Mouse (Mus musculus) forebrain, embryonic 13.5 days (tissue): ENCODE data around the gene Tmem221. TPM values are rescaled to one million over a fixed set of nuclear protein-coding genes. Genes with fewer than 3 reads are reported as not detected.

Experiments
- ATAC-seq: fragments of 200-750 bp; cut with Nextera tagmentation; 2 replicates; pipeline ENCODE4 v1.8.0; 2017
- H3K27ac ChIP-seq: fragments of 300-500 bp; sonication (generic); 2 replicates; pipeline ENCODE4 v1.5.1; 2015; ENCODE audit warnings: inconsistent platforms, mild to moderate bottlenecking, moderate library complexity
- H3K27me3 ChIP-seq: fragments of 300-500 bp; sonication (generic); 2 replicates; pipeline ENCODE4 v1.6.1; 2015; ENCODE audit warnings: mild to moderate bottlenecking, inconsistent platforms
- H3K36me3 ChIP-seq: fragments of 300-500 bp; sonication (generic); 2 replicates; pipeline ENCODE4 v1.6.1; 2015; ENCODE audit warnings: mild to moderate bottlenecking, inconsistent platforms; ENCODE audit not compliant: poor library complexity, severe bottlenecking
- H3K4me1 ChIP-seq: fragments of 300-500 bp; sonication (generic); 2 replicates; pipeline ENCODE4 v1.6.1; 2015; ENCODE audit warnings: inconsistent platforms
- H3K4me2 ChIP-seq: fragments of 300-500 bp; sonication (generic); 2 replicates; pipeline ENCODE4 v1.6.1; 2015; ENCODE audit warnings: inconsistent platforms, mild to moderate bottlenecking, moderate library complexity
- H3K4me3 ChIP-seq: fragments of 300-500 bp; sonication (generic); 2 replicates; pipeline ENCODE4 v1.5.1; 2015; ENCODE audit warnings: mild to moderate bottlenecking, inconsistent platforms
- H3K9ac ChIP-seq: fragments of 300-500 bp; sonication (generic); 2 replicates; pipeline ENCODE4 v1.6.1; 2015; ENCODE audit warnings: mild to moderate bottlenecking, inconsistent platforms
- H3K9me3 ChIP-seq: fragments of 300-500 bp; sonication (generic); replicated peaks from 2 replicates; pipeline ENCODE4 v1.6.1; 2016; ENCODE audit warnings: inconsistent platforms
- WGBS: fragments of 180-500 bp; shearing (Covaris S2); methylation state at CpG from one replicate; pipeline ENCODE4 v1.1.7; 2015; 5-methylcytosine and 5-hydroxymethylcytosine counted together
- polyA plus RNA-seq: library from polyadenylated mRNA; unstranded; fragments of >200 nt; fragmentation: Nextera tagmentation; extraction: Ambion mirVana; gene quantifications from 2 replicates; pipeline ENCODE4 v1.2.1, GENCODE M21; 2015

The Tmem221 gene
- polyA plus RNA-seq, result not detected in 2 replicates

- Histone ChIP-seq H3K9ac (peak within 1 kb of the TSS; percentile 6; the same call in 1 of the 2 replicates), H3K9me3 (no peaks in the 10 kb centered on the region)
Measured at GRCm38 (mm10) chr8:71558071-71558957, at the start of gene Tmem221. Gene Tmem221, minus strand, starts transcription at chr8:71558871.

DNA sequence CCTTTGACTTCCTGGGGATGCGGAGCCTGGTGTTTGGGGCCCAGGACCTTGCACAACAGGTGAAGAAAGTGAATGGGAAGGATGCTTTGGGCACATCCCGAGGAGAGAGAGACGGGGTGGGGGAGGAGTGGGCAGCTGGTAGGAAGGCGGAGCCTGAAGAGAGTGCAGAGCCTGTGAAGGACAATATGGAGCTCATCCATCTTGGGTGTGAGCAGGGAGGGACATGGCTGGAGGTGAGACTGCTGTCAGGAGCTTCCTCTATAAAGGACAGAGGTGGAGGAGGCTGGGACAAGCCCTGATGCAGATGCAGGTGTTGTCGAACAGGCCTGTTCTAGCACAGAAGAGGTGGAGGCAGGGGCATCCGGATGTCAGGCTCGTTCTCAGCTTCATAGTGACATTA, 45.4 kb upstream of the Tmem221 start:
- Histone ChIP-seq H3K9me3 (no peaks in the 10 kb centered on the region), H3K9ac (no peak overlapping the region), H3K27ac (no peak overlapping the region), H3K36me3 (peaks cover 3% of the 10 kb centered on the region; the same call in 1 of the 2 replicates), H3K4me3 (no peak overlapping the region), H3K4me1 (peaks cover 13% of the 10 kb centered on the region), H3K27me3 (peaks cover 48% of the 10 kb centered on the region), H3K4me2 (no peak overlapping the region)
- WGBS, result 51% methylated on average over 7 of the region's 7 CpGs
- ATAC-seq, result no peak

More at GRCm38 (mm10) chr8:71558071-71558957, at the start of gene Tmem221:
- Histone ChIP-seq H3K27ac (no peak within 1 kb of the TSS), H3K36me3 (no peaks in the 10 kb centered on the region), H3K4me2 (peak within 1 kb of the TSS; percentile 52), H3K4me3 (peak within 1 kb of the TSS; percentile 28), H3K4me1 (peaks cover 20% of the 10 kb centered on the region), H3K27me3 (peaks cover 87% of the 10 kb centered on the region)
- ATAC-seq, result no peak
- WGBS, result 5% methylated on average over 65 of the region's 70 CpGs

- Histone ChIP-seq H3K27ac (no peak overlapping the region), H3K9ac (peak overlapping the region; percentile 54), H3K9me3 (no peaks in the 10 kb centered on the region), H3K36me3 (peaks cover 3% of the 10 kb centered on the region; the same call in 1 of the 2 replicates), H3K27me3 (peaks cover 48% of the 10 kb centered on the region), H3K4me1 (peaks cover 13% of the 10 kb centered on the region), H3K4me3 (peak overlapping the region; percentile 33), H3K4me2 (peak overlapping the region; percentile 56)
- WGBS, result 2% methylated on average over 32 of the region's 32 CpGs
- peak; percentile 60 for ATAC-seq
Measured at GRCm38 (mm10) chr8:71602666-71603334, 44.1 kb upstream of the Tmem221 start.

GRCm38 (mm10) chr8:71601939-71602665, 43.4 kb upstream of the Tmem221 start:
- 3% methylated on average over 65 of the region's 65 CpGs for WGBS
- peaks cover 13% of the 10 kb centered on the region for H3K4me1 ChIP-seq
- ATAC-seq, result peak; percentile 57
- H3K9ac ChIP-seq, result peak overlapping the region; percentile 54
- H3K9me3 ChIP-seq, result no peaks in the 10 kb centered on the region
- peak overlapping the region; percentile 33 for H3K4me3 ChIP-seq
- peaks cover 48% of the 10 kb centered on the region for H3K27me3 ChIP-seq
- peak overlapping the region; percentile 56 for H3K4me2 ChIP-seq
- H3K27ac ChIP-seq, result no peak overlapping the region
- H3K36me3 ChIP-seq, result peaks cover 3% of the 10 kb centered on the region; the same call in 1 of the 2 replicates

GRCm38 (mm10) chr8:71598841-71599240, 40.2 kb upstream of the Tmem221 start:
- no peak overlapping the region for H3K9ac ChIP-seq
- H3K27ac ChIP-seq, result no peak overlapping the region
- no peak for ATAC-seq
- no peak overlapping the region for H3K4me2 ChIP-seq
- peaks cover 40% of the 10 kb centered on the region for H3K27me3 ChIP-seq
- 96% methylated on average over 5 of the region's 5 CpGs for WGBS
- peaks cover 27% of the 10 kb centered on the region for H3K4me1 ChIP-seq
- peaks cover 10% of the 10 kb centered on the region; the same call in 1 of the 2 replicates for H3K36me3 ChIP-seq
- no peaks in the 10 kb centered on the region for H3K9me3 ChIP-seq
- H3K4me3 ChIP-seq, result no peak overlapping the region

DNA sequence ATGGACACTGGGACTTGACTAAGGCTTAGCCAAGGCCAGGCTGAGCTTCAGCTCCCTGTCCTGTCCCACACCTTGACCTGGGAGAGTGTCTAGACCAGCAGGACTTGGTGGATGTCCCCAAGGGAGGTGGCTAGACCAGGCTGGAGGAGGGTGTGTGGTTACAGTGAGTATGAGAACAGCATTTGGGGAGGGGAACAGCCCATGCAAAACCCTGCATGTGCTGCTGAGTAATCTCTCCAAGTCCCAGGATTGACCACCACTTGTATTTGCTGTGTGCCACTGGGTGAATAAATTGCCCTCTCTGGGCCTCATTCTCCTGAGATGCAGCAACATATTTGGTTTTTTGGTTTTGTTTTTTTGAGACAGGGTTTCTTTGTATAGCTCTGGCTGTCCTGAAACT, 39.7 kb upstream of the Tmem221 start:
- no peak for ATAC-seq
- no peak overlapping the region for H3K4me3 ChIP-seq
- no peak overlapping the region for H3K27ac ChIP-seq
- no peak overlapping the region for H3K9ac ChIP-seq
- peaks cover 32% of the 10 kb centered on the region for H3K4me1 ChIP-seq
- H3K36me3 ChIP-seq, result peaks cover 10% of the 10 kb centered on the region; the same call in 1 of the 2 replicates
- no peak overlapping the region for H3K4me2 ChIP-seq
- peaks cover 36% of the 10 kb centered on the region for H3K27me3 ChIP-seq
- H3K9me3 ChIP-seq, result no peaks in the 10 kb centered on the region

GRCm38 (mm10) chr8:71597451-71597850, 38.8 kb upstream of the Tmem221 start, which contains the start of gene Fam129c:
Gene Fam129c, plus strand, starts transcription at chr8:71597648.
- no peak for ATAC-seq
- peak within 1 kb of the TSS; percentile 16; the same call in 1 of the 2 replicates for H3K9ac ChIP-seq
- WGBS, result 90% methylated on average over 3 of the region's 3 CpGs

GRCm38 (mm10) chr8:71596798-71597197, 38.1 kb upstream of the Tmem221 start:
- H3K9ac ChIP-seq, result peak overlapping the region; percentile 16; the same call in 1 of the 2 replicates
- WGBS, result 86% methylated on average over 4 of the region's 4 CpGs

More at GRCm38 (mm10) chr8:71597451-71597850, 38.8 kb upstream of the Tmem221 start, which contains the start of gene Fam129c:
- no peak within 1 kb of the TSS for H3K27ac ChIP-seq
- no peak within 1 kb of the TSS for H3K4me3 ChIP-seq
- H3K4me2 ChIP-seq, result no peak within 1 kb of the TSS
- H3K4me1 ChIP-seq, result peaks cover 34% of the 10 kb centered on the region
- peaks cover 10% of the 10 kb centered on the region; the same call in 1 of the 2 replicates for H3K36me3 ChIP-seq
- peaks cover 26% of the 10 kb centered on the region for H3K27me3 ChIP-seq
- no peaks in the 10 kb centered on the region for H3K9me3 ChIP-seq

DNA sequence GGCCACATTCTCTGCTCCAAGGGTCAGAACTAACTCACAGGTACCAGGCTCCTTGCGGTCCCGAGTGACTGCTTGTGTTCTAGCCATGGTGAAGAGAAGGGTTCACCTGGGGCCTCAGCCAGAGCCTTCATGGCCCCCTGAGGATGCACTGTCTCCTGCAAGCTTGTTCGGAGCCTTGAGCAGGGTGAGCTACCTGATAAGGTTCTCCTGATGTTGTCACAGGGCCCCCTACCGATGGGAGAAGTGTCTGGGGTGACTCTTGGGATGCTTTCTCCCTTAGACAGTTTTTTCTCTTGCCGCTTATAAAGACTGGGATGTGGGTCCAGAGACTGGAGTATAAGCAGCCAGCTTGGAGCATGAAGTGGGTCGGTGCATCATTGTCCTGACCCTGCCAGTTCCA, 37.7 kb upstream of the Tmem221 start:
- peaks cover 32% of the 10 kb centered on the region for H3K4me1 ChIP-seq
- peak overlapping the region; percentile 16; the same call in 1 of the 2 replicates for H3K9ac ChIP-seq
- H3K27ac ChIP-seq, result no peak overlapping the region
- 58% methylated on average over 6 of the region's 6 CpGs for WGBS
- H3K27me3 ChIP-seq, result peaks cover 16% of the 10 kb centered on the region
- peaks cover 10% of the 10 kb centered on the region; the same call in 1 of the 2 replicates for H3K36me3 ChIP-seq
- H3K4me3 ChIP-seq, result no peak overlapping the region
- no peak for ATAC-seq
- H3K4me2 ChIP-seq, result no peak overlapping the region; the same call in 1 of the 2 replicates
- H3K9me3 ChIP-seq, result no peaks in the 10 kb centered on the region

More at GRCm38 (mm10) chr8:71596798-71597197, 38.1 kb upstream of the Tmem221 start:
- Histone ChIP-seq H3K27me3 (peaks cover 20% of the 10 kb centered on the region), H3K9me3 (no peaks in the 10 kb centered on the region), H3K4me3 (no peak overlapping the region), H3K27ac (no peak overlapping the region), H3K4me2 (no peak overlapping the region), H3K36me3 (peaks cover 10% of the 10 kb centered on the region; the same call in 1 of the 2 replicates), H3K4me1 (peaks cover 29% of the 10 kb centered on the region)
- no peak for ATAC-seq

GRCm38 (mm10) chr8:71595862-71596261, 37.2 kb upstream of the Tmem221 start:
- ATAC-seq, result peak; percentile 46
- Histone ChIP-seq H3K27me3 (peaks cover 10% of the 10 kb centered on the region), H3K4me3 (peak overlapping the region; percentile 9; the same call in 1 of the 2 replicates), H3K9me3 (no peaks in the 10 kb centered on the region), H3K4me1 (peaks cover 37% of the 10 kb centered on the region), H3K27ac (no peak overlapping the region), H3K4me2 (peak overlapping the region; percentile 39), H3K36me3 (peaks cover 10% of the 10 kb centered on the region; the same call in 1 of the 2 replicates), H3K9ac (no peak overlapping the region; the same call in 1 of the 2 replicates)
- WGBS, result 6% methylated on average over 27 of the region's 27 CpGs

GRCm38 (mm10) chr8:71594324-71594722, 35.7 kb upstream of the Tmem221 start:
- Histone ChIP-seq H3K4me1 (peaks cover 39% of the 10 kb centered on the region), H3K9me3 (no peaks in the 10 kb centered on the region), H3K4me3 (no peak overlapping the region), H3K4me2 (no peak overlapping the region), H3K27me3 (no peaks in the 10 kb centered on the region), H3K27ac (no peak overlapping the region), H3K9ac (no peak overlapping the region), H3K36me3 (peaks cover 8% of the 10 kb centered on the region; the same call in 1 of the 2 replicates)
- WGBS, result 98% methylated on average over 4 of the region's 4 CpGs
- ATAC-seq, result no peak
